In genomic region chr10:79877757-79878156, GRCm38 (mm10) we compare ENCODE assay signal across 11 mouse cellular contexts. TPM values are rescaled to one million over a fixed set of nuclear protein-coding genes. Genes with fewer than 3 reads are reported as not detected.
DNase-seq lines count a peak whose midpoint lies in the region; ATAC-seq lines count a peak whose summit lies in the region.
"Had no signal": no experiment of that assay in that cellular context is flagged by ENCODE, and none has a peak within 500 bp of the region (broad histone marks: within the 10 kb centered on the region; RNA-seq: fewer than 3 reads in every experiment).

No protein-coding gene starts in this region.

- peak; percentile 67 to 82 for DNase-seq in heart, adult 18-20 months
- DNase-seq in heart, postnatal 10 days: no peak
- DNase-seq in gastrocnemius, adult 8-10 months (ENCODE audit: low spot score in 2 of 2): peak; percentile 48 to 61
- peak; percentile 70 to 82 for DNase-seq in kidney, postnatal 25 days
- no peak for DNase-seq in cerebellum, postnatal 25 days
- no peak for DNase-seq in embryo, embryonic 10.5 days (ENCODE audit: low spot score)
- DNase-seq in embryonic facial prominence, embryonic 10.5 days (ENCODE audit: low spot score): no peak
- DNase-seq: adrenal gland, postnatal 10 days; layer of hippocampus, adult 9-11 months had no signal

- intact Hi-C loops in heart, postnatal 10 days (cut with DNase I): no loop called here

- H3K27ac ChIP-seq in embryonic facial prominence, embryonic 10.5 days (replicated peaks): no peak overlapping the region

- 55% methylated on average over 12 of the region's 12 CpGs for WGBS in embryonic facial prominence, embryonic 10.5 days

- no peak overlapping the region for H3K4me3 ChIP-seq in embryonic facial prominence, embryonic 10.5 days

- H3K36me3 ChIP-seq in embryonic facial prominence, embryonic 10.5 days (replicated peaks): peaks cover 2% of the 10 kb centered on the region; the same call in 1 of the 2 replicates

- peaks cover 69% of the 10 kb centered on the region for H3K4me1 ChIP-seq in embryonic facial prominence, embryonic 10.5 days

- ATAC-seq in megakaryocyte, adult 5-6 weeks (ENCODE audit: poor library complexity, severe bottlenecking): peak; percentile 66

- no peaks in the 10 kb centered on the region for H3K9me3 ChIP-seq in embryonic facial prominence, embryonic 10.5 days

- peaks cover 39% of the 10 kb centered on the region for H3K27me3 ChIP-seq in embryonic facial prominence, embryonic 10.5 days (replicated peaks; ENCODE audit: low read depth, poor library complexity, severe bottlenecking)

RNA-seq across cellular contexts. Expression of gene Plppr3, which starts 3.3 kb away (rescaled TPM):
- under 1 TPM; 0.12 to 0.18 TPM for total RNA-seq in heart, adult 18-20 months (2021)
- under 1 TPM; 0.53 to 0.89 TPM for total RNA-seq in heart, postnatal 10 days (2021)
- total RNA-seq in gastrocnemius, adult 8-10 months (2022): under 1 TPM in 1 of 4 experiments, not detected in 3; 0.40 TPM
- 6.2 and 10.6 TPM in 2 replicates for total RNA-seq in megakaryocyte, adult 5-6 weeks (2015)
- total RNA-seq in megakaryocyte, adult 5-6 weeks (2017): 13.2 and 17.6 TPM in 2 replicates
- 123 and 139 TPM in 2 replicates for polyA plus RNA-seq in embryonic facial prominence, embryonic 10.5 days (2016; fragmentation: Nextera tagmentation; extraction: Ambion mirVana)

RNA-seq across cellular contexts. Expression of gene Prtn3, which starts 3.5 kb away (rescaled TPM):
- not detected for total RNA-seq in heart, adult 18-20 months (2021)
- total RNA-seq in heart, postnatal 10 days (2021): under 1 TPM in 1 of 2 experiments, not detected in 1; 0.55 TPM
- not detected for total RNA-seq in gastrocnemius, adult 8-10 months (2022)
- total RNA-seq in megakaryocyte, adult 5-6 weeks (2015): 322 and 372 TPM in 2 replicates
- 92.6 and 97.3 TPM in 2 replicates for total RNA-seq in megakaryocyte, adult 5-6 weeks (2017)
- polyA plus RNA-seq in embryonic facial prominence, embryonic 10.5 days (2016; fragmentation: Nextera tagmentation; extraction: Ambion mirVana): 9.3 and 12.3 TPM in 2 replicates

RNA-seq across cellular contexts. Expression of gene Elane, which starts 8.3 kb away (rescaled TPM):
- total RNA-seq in heart, adult 18-20 months (2021): not detected
- not detected for total RNA-seq in heart, postnatal 10 days (2021)
- not detected for total RNA-seq in gastrocnemius, adult 8-10 months (2022)
- total RNA-seq in megakaryocyte, adult 5-6 weeks (2015): 348 and 366 TPM in 2 replicates
- 161 and 164 TPM in 2 replicates for total RNA-seq in megakaryocyte, adult 5-6 weeks (2017)
- polyA plus RNA-seq in embryonic facial prominence, embryonic 10.5 days (2016; fragmentation: Nextera tagmentation; extraction: Ambion mirVana): 0.20 TPM in 1 of 2 replicates, not detected in the other

RNA-seq across cellular contexts. Expression of gene Cfd, which starts 12.9 kb away (rescaled TPM):
- 100 to 1,000 TPM in 1 of 2 experiments, 10 to 100 TPM in 1; 49.7 to 435 TPM for total RNA-seq in heart, adult 18-20 months (2021)
- total RNA-seq in heart, postnatal 10 days (2021): 10 to 100 TPM in 1 of 2 experiments, 1 to 10 TPM in 1; 3.2 to 12.0 TPM
- total RNA-seq in gastrocnemius, adult 8-10 months (2022): 100 to 1,000 TPM in 1 of 4 experiments, 10 to 100 TPM in 3; 10.7 to 257 (median 39.5) TPM
- total RNA-seq in megakaryocyte, adult 5-6 weeks (2015): not detected in 2 replicates
- not detected in 2 replicates for total RNA-seq in megakaryocyte, adult 5-6 weeks (2017)
- not detected in 2 replicates for polyA plus RNA-seq in embryonic facial prominence, embryonic 10.5 days (2016; fragmentation: Nextera tagmentation; extraction: Ambion mirVana)
- polyA plus RNA-seq: embryonic facial prominence, embryonic 11.5 days had no signal

RNA-seq across cellular contexts. Expression of gene Ptbp1, which starts 23.5 kb away (rescaled TPM):
- 10 to 100 TPM; 35.8 to 39.9 TPM for total RNA-seq in heart, adult 18-20 months (2021)
- 100 to 1,000 TPM; 144 to 145 TPM for total RNA-seq in heart, postnatal 10 days (2021)
- total RNA-seq in gastrocnemius, adult 8-10 months (2022): 10 to 100 TPM; 11.8 to 19.3 (median 14.8) TPM
- total RNA-seq in megakaryocyte, adult 5-6 weeks (2015): 138 and 144 TPM in 2 replicates
- 97.9 and 133 TPM in 2 replicates for total RNA-seq in megakaryocyte, adult 5-6 weeks (2017)
- polyA plus RNA-seq in embryonic facial prominence, embryonic 10.5 days (2016; fragmentation: Nextera tagmentation; extraction: Ambion mirVana): 406 and 416 TPM in 2 replicates

Comparison
In these comparisons a context has a peak if more than half of its experiments do, and no peak if none do; other contexts are left out.
1. DNase-seq: peak in heart, adult 18-20 months (2 of 2), gastrocnemius, adult 8-10 months (2 of 2) and kidney, postnatal 25 days (2 of 2); none in heart, postnatal 10 days (0 of 2), cerebellum, postnatal 25 days (0 of 2), embryo, embryonic 10.5 days (single experiment) and embryonic facial prominence, embryonic 10.5 days (single experiment).
2. RNA of gene Prtn3, which starts 3.5 kb away (total RNA-seq): 92.6 to 372 TPM in megakaryocyte, adult 5-6 weeks; 0.55 TPM in heart, postnatal 10 days, not detected in heart, adult 18-20 months and not detected in gastrocnemius, adult 8-10 months; every median in the first group is over 10 times any median in the second.
3. RNA of gene Elane, which starts 8.3 kb away (total RNA-seq): 161 to 366 TPM in megakaryocyte, adult 5-6 weeks; not detected in heart, adult 18-20 months, not detected in heart, postnatal 10 days and not detected in gastrocnemius, adult 8-10 months; every median in the first group is over 100 times any median in the second.